19 mouse cellular contexts compared by ENCODE assay signal in the genomic region with DNA sequence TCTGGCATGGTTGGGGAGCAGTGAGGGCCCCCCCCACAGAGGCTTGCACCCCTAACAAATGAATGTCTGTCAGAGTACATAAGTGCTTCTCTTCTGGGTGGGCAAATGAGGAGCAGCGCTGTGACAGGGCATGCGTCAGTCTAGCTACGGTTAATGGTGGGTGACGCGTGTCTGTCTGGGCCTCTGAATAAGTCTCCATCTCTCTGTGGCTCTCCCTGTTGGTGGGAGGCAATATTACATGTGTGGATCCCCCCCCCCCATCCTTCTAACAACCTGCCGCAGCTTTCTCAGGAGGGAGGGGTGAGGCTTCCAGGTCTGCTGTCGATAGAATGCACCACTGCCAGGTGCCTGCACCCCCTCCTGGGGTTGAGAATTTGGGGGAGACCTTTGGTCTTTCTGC. TPM values are rescaled to one million over a fixed set of nuclear protein-coding genes. Genes with fewer than 3 reads are reported as not detected.
DNase-seq lines count a peak whose midpoint lies in the region; ATAC-seq lines count a peak whose summit lies in the region.
"Had no signal": no experiment of that assay in that cellular context is flagged by ENCODE, and none has a peak within 500 bp of the region (broad histone marks: within the 10 kb centered on the region; RNA-seq: fewer than 3 reads in every experiment).

No protein-coding gene starts in this region.

- H3K4me1 ChIP-seq in forebrain, embryonic 12.5 days: peaks cover 53% of the 10 kb centered on the region
- peaks cover 12% of the 10 kb centered on the region; the same call in 1 of the 2 replicates for H3K4me1 ChIP-seq in forebrain, embryonic 11.5 days (replicated peaks; ENCODE audit: control insufficient read depth, insufficient read depth, low read length)
- peaks cover 60% of the 10 kb centered on the region for H3K4me1 ChIP-seq in midbrain, embryonic 13.5 days (replicated peaks)
- H3K4me1 ChIP-seq in midbrain, embryonic 11.5 days (ENCODE audit: control insufficient read depth, insufficient read depth, low read length): peaks cover 21% of the 10 kb centered on the region
- peaks cover 57% of the 10 kb centered on the region for H3K4me1 ChIP-seq in hindbrain, embryonic 15.5 days (replicated peaks)
- H3K4me1 ChIP-seq in neural tube, embryonic 15.5 days: peaks cover 48% of the 10 kb centered on the region
- H3K4me1 ChIP-seq in embryonic facial prominence, embryonic 10.5 days: peaks cover 28% of the 10 kb centered on the region

- H3K4me3 ChIP-seq in forebrain, embryonic 12.5 days (replicated peaks): no peak overlapping the region
- no peak overlapping the region for H3K4me3 ChIP-seq in forebrain, embryonic 11.5 days (ENCODE audit: low read depth, low read length)
- peak overlapping the region; percentile 89 for H3K4me3 ChIP-seq in midbrain, embryonic 13.5 days (replicated peaks)
- no peak overlapping the region for H3K4me3 ChIP-seq in midbrain, embryonic 11.5 days (ENCODE audit: low read depth, low read length)
- peak overlapping the region; percentile 95 for H3K4me3 ChIP-seq in hindbrain, embryonic 15.5 days
- peak overlapping the region; percentile 85 for H3K4me3 ChIP-seq in neural tube, embryonic 15.5 days (replicated peaks)
- no peak overlapping the region for H3K4me3 ChIP-seq in embryonic facial prominence, embryonic 10.5 days
- H3K4me3 ChIP-seq: embryonic facial prominence, embryonic 13.5 days; heart, embryonic 15.5 days; left cerebral cortex, adult 2 months; limb, embryonic 13.5 days had no signal

- 62% methylated on average over 7 of the region's 7 CpGs for WGBS in forebrain, embryonic 12.5 days
- 69% methylated on average over 7 of the region's 7 CpGs for WGBS in forebrain, embryonic 11.5 days
- WGBS in midbrain, embryonic 13.5 days: 64% methylated on average over 7 of the region's 7 CpGs
- 76% methylated on average over 7 of the region's 7 CpGs for WGBS in midbrain, embryonic 11.5 days
- WGBS in hindbrain, embryonic 15.5 days: 58% methylated on average over 7 of the region's 7 CpGs
- 60% methylated on average over 7 of the region's 7 CpGs for WGBS in neural tube, embryonic 15.5 days
- 65% methylated on average over 7 of the region's 7 CpGs for WGBS in embryonic facial prominence, embryonic 10.5 days

- peak overlapping the region; percentile 98; the same call in 1 of the 2 replicates for H3K4me2 ChIP-seq in forebrain, embryonic 12.5 days
- no peak overlapping the region for H3K4me2 ChIP-seq in forebrain, embryonic 11.5 days (ENCODE audit: low read depth, low read length, severe bottlenecking)
- H3K4me2 ChIP-seq in midbrain, embryonic 13.5 days (replicated peaks): peak overlapping the region; percentile 95
- no peak overlapping the region for H3K4me2 ChIP-seq in midbrain, embryonic 11.5 days
- H3K4me2 ChIP-seq in hindbrain, embryonic 15.5 days: peak overlapping the region; percentile 91
- H3K4me2 ChIP-seq in neural tube, embryonic 15.5 days: peak overlapping the region; percentile 92
- H3K4me2 ChIP-seq: embryonic facial prominence, embryonic 13.5 days; heart, embryonic 15.5 days; limb, embryonic 13.5 days had no signal

- no peak overlapping the region for H3K9ac ChIP-seq in forebrain, embryonic 12.5 days
- H3K9ac ChIP-seq in forebrain, embryonic 11.5 days (ENCODE audit: low read length): no peak overlapping the region
- peak overlapping the region; percentile 88 for H3K9ac ChIP-seq in midbrain, embryonic 13.5 days (replicated peaks)
- no peak overlapping the region for H3K9ac ChIP-seq in midbrain, embryonic 11.5 days (ENCODE audit: low read length)
- H3K9ac ChIP-seq in hindbrain, embryonic 15.5 days: 0 out of 2 replicates have a peak overlapping the region, but pooled peaks have one; percentile 37
- H3K9ac ChIP-seq in neural tube, embryonic 15.5 days (replicated peaks): peak overlapping the region; percentile 87; the same call in 1 of the 2 replicates
- H3K9ac ChIP-seq: embryonic facial prominence, embryonic 13.5 days; heart, embryonic 15.5 days; limb, embryonic 13.5 days; liver, postnatal 0 days had no signal

- no peaks in the 10 kb centered on the region for H3K9me3 ChIP-seq in forebrain, embryonic 12.5 days
- no peaks in the 10 kb centered on the region for H3K9me3 ChIP-seq in forebrain, embryonic 11.5 days (ENCODE audit: control insufficient read depth, low read length)
- H3K9me3 ChIP-seq in midbrain, embryonic 13.5 days: no peaks in the 10 kb centered on the region
- no peaks in the 10 kb centered on the region for H3K9me3 ChIP-seq in midbrain, embryonic 11.5 days (ENCODE audit: control insufficient read depth, low read length)
- H3K9me3 ChIP-seq in hindbrain, embryonic 15.5 days: no peaks in the 10 kb centered on the region
- no peaks in the 10 kb centered on the region for H3K9me3 ChIP-seq in neural tube, embryonic 15.5 days (replicated peaks)
- H3K9me3 ChIP-seq in embryonic facial prominence, embryonic 10.5 days: no peaks in the 10 kb centered on the region
- H3K9me3 ChIP-seq: embryonic facial prominence, embryonic 13.5 days; heart, embryonic 15.5 days; limb, embryonic 13.5 days had no signal

- H3K36me3 ChIP-seq in forebrain, embryonic 12.5 days (replicated peaks): no peaks in the 10 kb centered on the region
- no peaks in the 10 kb centered on the region for H3K36me3 ChIP-seq in forebrain, embryonic 11.5 days (ENCODE audit: control insufficient read depth, insufficient read depth, low read length)
- H3K36me3 ChIP-seq in midbrain, embryonic 13.5 days: no peaks in the 10 kb centered on the region
- H3K36me3 ChIP-seq in midbrain, embryonic 11.5 days (ENCODE audit: control insufficient read depth, insufficient read depth, low read length): no peaks in the 10 kb centered on the region
- H3K36me3 ChIP-seq in hindbrain, embryonic 15.5 days: no peaks in the 10 kb centered on the region
- no peaks in the 10 kb centered on the region for H3K36me3 ChIP-seq in neural tube, embryonic 15.5 days
- no peaks in the 10 kb centered on the region for H3K36me3 ChIP-seq in embryonic facial prominence, embryonic 10.5 days (replicated peaks)
- H3K36me3 ChIP-seq: embryonic facial prominence, embryonic 13.5 days; heart, embryonic 15.5 days; limb, embryonic 13.5 days had no signal

- H3K27ac ChIP-seq in forebrain, embryonic 12.5 days: 0 out of 2 replicates have a peak overlapping the region, but pooled peaks have one; percentile 36
- H3K27ac ChIP-seq in forebrain, embryonic 11.5 days (ENCODE audit: low read depth, low read length): no peak overlapping the region
- peak overlapping the region; percentile 35; the same call in 1 of the 2 replicates for H3K27ac ChIP-seq in midbrain, embryonic 13.5 days
- no peak overlapping the region for H3K27ac ChIP-seq in midbrain, embryonic 11.5 days (ENCODE audit: low read depth, low read length)
- no peak overlapping the region for H3K27ac ChIP-seq in hindbrain, embryonic 15.5 days (replicated peaks)
- peak overlapping the region; percentile 63 for H3K27ac ChIP-seq in neural tube, embryonic 15.5 days (replicated peaks)
- H3K27ac ChIP-seq in embryonic facial prominence, embryonic 10.5 days (replicated peaks): no peak overlapping the region
- H3K27ac ChIP-seq: embryonic facial prominence, embryonic 13.5 days; heart, embryonic 15.5 days; left cerebral cortex, adult 2 months; limb, embryonic 13.5 days had no signal

- H3K27me3 ChIP-seq in forebrain, embryonic 12.5 days: peaks cover 61% of the 10 kb centered on the region
- H3K27me3 ChIP-seq in forebrain, embryonic 11.5 days (ENCODE audit: control insufficient read depth, insufficient read depth, low read length): peaks cover 19% of the 10 kb centered on the region
- peaks cover 26% of the 10 kb centered on the region for H3K27me3 ChIP-seq in midbrain, embryonic 13.5 days
- peaks cover 23% of the 10 kb centered on the region for H3K27me3 ChIP-seq in midbrain, embryonic 11.5 days (ENCODE audit: control insufficient read depth, insufficient read depth, low read length)
- H3K27me3 ChIP-seq in hindbrain, embryonic 15.5 days: no peaks in the 10 kb centered on the region
- peaks cover 11% of the 10 kb centered on the region for H3K27me3 ChIP-seq in neural tube, embryonic 15.5 days (replicated peaks)
- H3K27me3 ChIP-seq in embryonic facial prominence, embryonic 10.5 days (replicated peaks; ENCODE audit: low read depth, poor library complexity, severe bottlenecking): peaks cover 89% of the 10 kb centered on the region

- ATAC-seq in forebrain, embryonic 12.5 days (ENCODE audit: low FRiP score): no peak
- ATAC-seq in forebrain, embryonic 11.5 days (replicated peaks; ENCODE audit: low FRiP score): no peak
- no peak for ATAC-seq in midbrain, embryonic 13.5 days
- ATAC-seq in midbrain, embryonic 11.5 days (ENCODE audit: low FRiP score): no peak
- no peak for ATAC-seq in hindbrain, embryonic 15.5 days (ENCODE audit: low FRiP score, low read depth)
- no peak for ATAC-seq in neural tube, embryonic 15.5 days (ENCODE audit: low FRiP score)
- ATAC-seq: intestine, postnatal 0 days; liver, postnatal 0 days had no signal

- no peak for DNase-seq in forebrain, embryonic 11.5 days (ENCODE audit: low spot score)
- no peak for DNase-seq in midbrain, embryonic 11.5 days (ENCODE audit: low spot score, missing footprints)
- DNase-seq in embryonic facial prominence, embryonic 10.5 days (ENCODE audit: low spot score): no peak
- DNase-seq in urinary bladder, postnatal 4 days (ENCODE audit: low spot score in 2 of 2): no peak
- DNase-seq: adrenal gland, adult 2 months; cerebellum, postnatal 25 days; gastrocnemius, postnatal 25 days; liver, postnatal 0 days; lung, postnatal 36 days; thymus, postnatal 14 days had no signal

RNA-seq across cellular contexts. Expression of a gene that starts 3.7 kb away (rescaled TPM):
- polyA plus RNA-seq in forebrain, embryonic 12.5 days (2016; fragmentation: Nextera tagmentation; extraction: Ambion mirVana): 3.3 and 3.4 TPM in 2 replicates
- polyA plus RNA-seq in forebrain, embryonic 11.5 days (2014; fragmentation: Nextera tagmentation; extraction: Ambion mirVana): 1.8 and 2.8 TPM in 2 replicates
- polyA plus RNA-seq in midbrain, embryonic 13.5 days (2015; fragmentation: Nextera tagmentation; extraction: Ambion mirVana): 5.9 and 7.1 TPM in 2 replicates
- 1.3 and 1.7 TPM in 2 replicates for polyA plus RNA-seq in midbrain, embryonic 11.5 days (2014; fragmentation: Nextera tagmentation; extraction: Ambion mirVana)
- 7.7 and 10.7 TPM in 2 replicates for polyA plus RNA-seq in hindbrain, embryonic 15.5 days (2015; fragmentation: Nextera tagmentation; extraction: Ambion mirVana)
- polyA plus RNA-seq in neural tube, embryonic 15.5 days (2015; fragmentation: Nextera tagmentation; extraction: Ambion mirVana): 7.6 and 9.8 TPM in 2 replicates
- polyA plus RNA-seq in embryonic facial prominence, embryonic 10.5 days (2016; fragmentation: Nextera tagmentation; extraction: Ambion mirVana): 0.45 and 0.50 TPM in 2 replicates
- polyA plus RNA-seq: liver, postnatal 0 days had no signal

Comparison
In these comparisons a context has a peak if more than half of its experiments do, and no peak if none do; other contexts are left out.
1. H3K27ac ChIP-seq: peak in forebrain, embryonic 12.5 days (single experiment), midbrain, embryonic 13.5 days (single experiment) and neural tube, embryonic 15.5 days (single experiment); none in forebrain, embryonic 11.5 days (single experiment), midbrain, embryonic 11.5 days (single experiment), hindbrain, embryonic 15.5 days (single experiment) and embryonic facial prominence, embryonic 10.5 days (single experiment).
2. H3K4me2 ChIP-seq: peak in forebrain, embryonic 12.5 days (single experiment), midbrain, embryonic 13.5 days (single experiment), hindbrain, embryonic 15.5 days (single experiment) and neural tube, embryonic 15.5 days (single experiment); none in forebrain, embryonic 11.5 days (single experiment) and midbrain, embryonic 11.5 days (single experiment).
3. H3K4me3 ChIP-seq: peak in midbrain, embryonic 13.5 days (single experiment), hindbrain, embryonic 15.5 days (single experiment) and neural tube, embryonic 15.5 days (single experiment); none in forebrain, embryonic 12.5 days (single experiment), forebrain, embryonic 11.5 days (single experiment), midbrain, embryonic 11.5 days (single experiment) and embryonic facial prominence, embryonic 10.5 days (single experiment).
4. H3K9ac ChIP-seq: peak in midbrain, embryonic 13.5 days (single experiment), hindbrain, embryonic 15.5 days (single experiment) and neural tube, embryonic 15.5 days (single experiment); none in forebrain, embryonic 12.5 days (single experiment), forebrain, embryonic 11.5 days (single experiment) and midbrain, embryonic 11.5 days (single experiment).